Mouse (Mus musculus): ENCODE data around the gene Ackr4.

GRCm38 (mm10) chr9:104169986-104170385 lies 43.3 kb upstream of the Ackr4 start:
- no peak for TF ChIP-seq GATA1 (IDR thresholded peaks at IDR 0.05; ENCODE audit: low read depth, low read length)
- TF ChIP-seq POLR2A (IDR thresholded peaks at IDR 0.05; ENCODE audit: control insufficient read depth in 1 of 2, insufficient read depth in 1 of 2, low read depth in 1 of 2, low read length in 2 of 2, poor library complexity in 1 of 2), result no peak
- TF ChIP-seq CTCF (IDR thresholded peaks at IDR 0.05 in 2 of 3, conservative IDR thresholded peaks at IDR 0.05 in 1 of 3; ENCODE audit: control insufficient read depth in 1 of 3, insufficient read depth in 1 of 3, low read depth in 2 of 3, low read length in 3 of 3, poor library complexity in 1 of 3, severe bottlenecking in 1 of 3), result no peak
- TF ChIP-seq ELF1 (IDR thresholded peaks at IDR 0.05; ENCODE audit: low read depth, low read length), result no peak
- TF ChIP-seq CHD2 (IDR thresholded peaks at IDR 0.05; ENCODE audit: low read length), result no peak
- no peak for TF ChIP-seq EP300 (IDR thresholded peaks at IDR 0.05; ENCODE audit: low read depth in 1 of 2, low read length in 2 of 2)
- no peak for TF ChIP-seq TCF12 (IDR thresholded peaks at IDR 0.05; ENCODE audit: low read depth, low read length)
- TF ChIP-seq SIN3A (IDR thresholded peaks at IDR 0.05; ENCODE audit: low read length), result no peak
- TF ChIP-seq MAFK (IDR thresholded peaks at IDR 0.05; ENCODE audit: borderline replicate concordance, low read depth, low read length), result no peak
- no peak for TF ChIP-seq ZNF384 (IDR thresholded peaks at IDR 0.05; ENCODE audit: low read depth, low read length)
- no peak for TF ChIP-seq USF2 (IDR thresholded peaks at IDR 0.05; ENCODE audit: borderline replicate concordance in 1 of 2, insufficient read depth in 1 of 2, low read depth in 1 of 2, low read length in 2 of 2)
- TF ChIP-seq NRF1 (IDR thresholded peaks at IDR 0.05; ENCODE audit: insufficient read depth, low read depth, low read length, poor library complexity, severe bottlenecking), result no peak
